Mouse (Mus musculus) CH12.LX (cell line): ENCODE data around the gene 4930430F08Rik. TPM values are rescaled to one million over a fixed set of nuclear protein-coding genes. Genes with fewer than 3 reads are reported as not detected.
"Not testable (repeated sequence)": the region's sequence is repeated elsewhere in the genome, so short reads cannot be mapped to it uniquely, and the experiment has no call there.

ENCODE experiments used
- DNase-seq: peaks from one replicate; pipeline ENCODE4 v3.0.0-alpha.2; 2013; ENCODE audit errors: extremely low read depth
- H3K27ac ChIP-seq: 2 replicates; pipeline ENCODE4 v1.5.1; 2012; ENCODE audit warnings: low read depth, mild to moderate bottlenecking, control low read depth, moderate library complexity; ENCODE audit not compliant: insufficient read depth
- H3K27me3 ChIP-seq: replicated peaks from 2 replicates; pipeline ENCODE3; 2012; ENCODE audit warnings: inconsistent platforms
- H3K36me3 ChIP-seq, 2 experiments: replicated peaks in 1 of 2; 2 replicates each; pipeline versions ENCODE3 to v1.6.1; 2012; ENCODE audit warnings: inconsistent platforms in 1 of 2, low read length in 1 of 2, mild to moderate bottlenecking in 1 of 2, mixed read lengths in 1 of 2, moderate library complexity in 1 of 2; ENCODE audit not compliant: control insufficient read depth in 1 of 2, insufficient read depth in 1 of 2
- H3K4me1 ChIP-seq, 2 experiments: 2 replicates each; pipeline ENCODE4 v1.6.1; 2012; ENCODE audit warnings: inconsistent platforms in 1 of 2, moderate library complexity in 1 of 2; ENCODE audit not compliant: insufficient read depth in 2 of 2, control insufficient read depth in 1 of 2
- H3K4me2 ChIP-seq: 2 replicates; pipeline ENCODE4 v1.6.1; 2012; ENCODE audit warnings: low read depth, mild to moderate bottlenecking, control low read depth; ENCODE audit not compliant: poor library complexity, insufficient read depth, severe bottlenecking
- H3K4me3 ChIP-seq, 3 experiments: fragments of 150-350 bp in 1 of 3; sonication (generic) in 1 of 3; replicated peaks in 1 of 3; 2 replicates each; pipeline versions ENCODE3 to v1.5.1; 2011 to 2012; ENCODE audit warnings: low read depth in 2 of 3, low read length in 2 of 3, mild to moderate bottlenecking in 2 of 3, moderate library complexity in 2 of 3, control low read depth in 1 of 3, improper control_type of control experiment in 1 of 3, inconsistent platforms in 1 of 3, mixed read lengths in 1 of 3; ENCODE audit not compliant: poor library complexity in 1 of 3
- H3K79me2 ChIP-seq: replicated peaks from 2 replicates; pipeline ENCODE4 v1.6.1; 2012; ENCODE audit warnings: mild to moderate bottlenecking, moderate library complexity; ENCODE audit not compliant: control insufficient read depth, poor library complexity, insufficient read depth, severe bottlenecking; ENCODE audit errors: extremely low read depth
- H3K9ac ChIP-seq: 2 replicates; pipeline ENCODE4 v1.6.1; 2012; ENCODE audit warnings: low read depth, mild to moderate bottlenecking, control low read depth, moderate library complexity; ENCODE audit not compliant: insufficient read depth
- H3K9me3 ChIP-seq: replicated peaks from 2 replicates; pipeline ENCODE3; 2012; ENCODE audit warnings: low read length, inconsistent platforms, mixed read lengths
- CHD2 ChIP-seq: IDR thresholded peaks from 2 replicates; pipeline ENCODE4 v1.6.1; 2011; ENCODE audit warnings: low read length, improper control_type of control experiment
- E2F4 ChIP-seq: IDR thresholded peaks from 2 replicates; pipeline ENCODE4 v1.6.1; 2011; ENCODE audit warnings: low read depth, low read length, improper control_type of control experiment; ENCODE audit not compliant: insufficient replicate concordance
- ELF1 ChIP-seq: IDR thresholded peaks from 2 replicates; pipeline ENCODE4 v1.6.1; 2014; ENCODE audit warnings: low read depth, mild to moderate bottlenecking, inconsistent platforms, low read length, improper control_type of control experiment
- EP300 ChIP-seq: IDR thresholded peaks from 2 replicates; pipeline ENCODE4 v1.6.1; 2011; ENCODE audit warnings: low read length, improper control_type of control experiment
- ETS1 ChIP-seq: conservative IDR thresholded peaks from 2 replicates; pipeline ENCODE4 v1.6.1; 2012; ENCODE audit warnings: low read depth, mild to moderate bottlenecking, inconsistent platforms, low read length, improper control_type of control experiment, moderate library complexity
- HCFC1 ChIP-seq: IDR thresholded peaks from 2 replicates; pipeline ENCODE4 v1.6.1; 2012; ENCODE audit warnings: low read depth, mild to moderate bottlenecking, inconsistent platforms, low read length, improper control_type of control experiment
- KAT2A ChIP-seq: IDR thresholded peaks from 2 replicates; pipeline ENCODE4 v1.6.1; 2012; ENCODE audit warnings: low read length, improper control_type of control experiment, inconsistent platforms; ENCODE audit not compliant: insufficient replicate concordance
- MEF2A ChIP-seq: IDR thresholded peaks from 2 replicates; pipeline ENCODE4 v1.6.1; 2014; ENCODE audit warnings: low read depth, mild to moderate bottlenecking, inconsistent platforms, low read length, improper control_type of control experiment, borderline replicate concordance
- NRF1 ChIP-seq: IDR thresholded peaks from 2 replicates; pipeline ENCODE4 v1.6.1; 2014; ENCODE audit warnings: low read depth, mild to moderate bottlenecking, inconsistent platforms, low read length, improper control_type of control experiment, moderate library complexity
- PAX5 ChIP-seq: IDR thresholded peaks from 2 replicates; pipeline ENCODE4 v1.6.1; 2012; ENCODE audit warnings: low read length, inconsistent platforms, mixed read lengths
- RAD21 ChIP-seq: IDR thresholded peaks from 2 replicates; pipeline ENCODE4 v1.6.1; 2011; ENCODE audit warnings: low read depth, mild to moderate bottlenecking, low read length, improper control_type of control experiment, moderate library complexity
- RCOR1 ChIP-seq: conservative IDR thresholded peaks from 2 replicates; pipeline ENCODE4 v1.6.1; 2012; ENCODE audit warnings: low read depth, mild to moderate bottlenecking, inconsistent platforms, low read length, improper control_type of control experiment
- SIN3A ChIP-seq: IDR thresholded peaks from 2 replicates; pipeline ENCODE4 v1.6.1; 2012; ENCODE audit warnings: low read length, improper control_type of control experiment, inconsistent platforms
- TBP ChIP-seq: conservative IDR thresholded peaks from 2 replicates; pipeline ENCODE4 v1.6.1; 2011; ENCODE audit warnings: low read depth, low read length, improper control_type of control experiment
- TCF12 ChIP-seq: IDR thresholded peaks from 2 replicates; pipeline ENCODE4 v1.6.1; 2014; ENCODE audit warnings: low read depth, mild to moderate bottlenecking, inconsistent platforms, low read length, improper control_type of control experiment
- ZC3H11A ChIP-seq: IDR thresholded peaks from 2 replicates; pipeline ENCODE4 v1.6.1; 2012; ENCODE audit warnings: low read depth, mild to moderate bottlenecking, inconsistent platforms, low read length, improper control_type of control experiment
- ZMIZ1 ChIP-seq: IDR thresholded peaks from 2 replicates; pipeline ENCODE4 v1.6.1; 2012; ENCODE audit warnings: low read depth, mild to moderate bottlenecking, inconsistent platforms, low read length, improper control_type of control experiment
- dilution Hi-C: fragments of 300-500 bp; cut with MboI; formaldehyde crosslinking; loops from 2 replicates; pipeline ENCODE4 v1.14.3; 2020; ENCODE audit warnings: low sequenced_read_pairs; ENCODE audit not compliant: extremely low pct_unique_long_range_greater_than_20kb, extremely low pct_ligation_motif_present
- in situ Hi-C: fragments of 300-500 bp; cut with MboI; formaldehyde crosslinking; loops from 3 replicates; pipeline ENCODE4 v1.14.3; 2019; ENCODE audit warnings: low sequenced_read_pairs, low pct_ligation_motif_present, low pct_unique_long_range_greater_than_20kb, mixed read lengths
- polyA plus RNA-seq: library from polyadenylated mRNA; unstranded; fragments of >175 nt; gene quantifications from 2 replicates; pipeline ENCODE4 v1.2.1, GENCODE M21; 2012; ENCODE audit warnings: low read depth; ENCODE audit not compliant: insufficient read length
- total RNA-seq, 2 experiments: library from RNA; depleted of rRNA; stranded (reverse); fragments of 300-350 nt in 1 of 2; fragments of >200 nt in 1 of 2; gene quantifications; 2 replicates each; pipeline ENCODE4 v1.2.3; 2012 to 2014

Gene 4930430F08Rik
- total and polyA plus RNA-seq, 3 experiments: not detected

- dilution Hi-C loops: no loop called here
- Histone ChIP-seq H3K4me1 (no peaks in the 10 kb centered on the region), H3K9me3 (peaks cover 43% of the 10 kb centered on the region), H3K36me3 (no peaks in the 10 kb centered on the region), H3K4me3 (no peak overlapping the region), H3K27ac (no peak overlapping the region), H3K9ac (no peak overlapping the region), H3K79me2 (no peaks in the 10 kb centered on the region), H3K4me2 (no peak overlapping the region), H3K27me3 (no peaks in the 10 kb centered on the region)
- in situ Hi-C loops: no loop called here
- TF ChIP-seq MEF2A (no peak), TBP (no peak), ETS1 (no peak), ELF1 (no peak), E2F4 (no peak), KAT2A (no peak), ZC3H11A (no peak), HCFC1 (no peak), TCF12 (no peak), EP300 (no peak), SIN3A (no peak), CHD2 (no peak), RAD21 (no peak), NRF1 (no peak), PAX5 (no peak), ZMIZ1 (no peak), RCOR1 (no peak)
- no peak for DNase-seq
These were observed 26.1 kb downstream of the 4930430F08Rik start for GRCm38 (mm10) chr10:100564112-100564511.

GRCm38 (mm10) chr10:100560194-100560883, 29.9 kb downstream of the 4930430F08Rik start:
- H3K27me3 ChIP-seq, H3K36me3 ChIP-seq, H3K4me1 ChIP-seq, H3K79me2 ChIP-seq, DNase-seq, H3K4me2 ChIP-seq, H3K27ac ChIP-seq, H3K9ac ChIP-seq, dilution Hi-C loops, in situ Hi-C loops, H3K4me3 ChIP-seq: not testable (repeated sequence)
- H3K9me3 ChIP-seq: peaks cover 33% of the 10 kb centered on the region
